Mouse (Mus musculus): ENCODE results near the gene Zfp36. TPM values are rescaled to one million over a fixed set of nuclear protein-coding genes. Genes with fewer than 3 reads are reported as not detected.

The Zfp36 gene
- total RNA-seq, 4 experiments from 2014 or later = 2.1 to 6.1 (median 3.6) TPM

GRCm38 (mm10) chr7:28384162-28384561, 4.1 kb upstream of the Zfp36 start:
- no peak for DNase-seq (ENCODE audit: low spot score in 2 of 2)

- no peak for DNase-seq (ENCODE audit: low spot score in 2 of 2)
Observed at GRCm38 (mm10) chr7:28383606-28384005, 3.6 kb upstream of the Zfp36 start.

DNA sequence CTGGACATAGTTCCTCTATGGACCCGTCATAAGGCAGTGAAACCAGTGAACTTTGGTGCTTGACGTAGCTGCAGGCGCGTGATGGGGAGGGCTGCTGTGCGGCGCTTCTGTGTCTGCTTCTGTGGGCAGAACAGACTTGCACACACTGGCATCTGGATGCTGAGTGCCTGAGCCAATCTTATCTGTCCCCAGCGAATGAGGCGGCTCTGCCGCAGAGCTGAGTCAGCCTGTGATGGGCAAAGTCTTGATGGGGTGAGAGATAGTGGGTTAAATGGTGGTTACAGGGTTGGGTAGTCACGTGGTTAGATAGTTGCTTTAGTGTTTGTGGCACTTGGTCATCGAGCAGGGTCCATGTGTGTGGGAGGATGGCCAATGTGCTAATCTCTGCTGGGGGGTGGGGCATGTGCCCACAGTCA, 2.9 kb upstream of the Zfp36 start:
- peak in 1 of 2 experiments; percentile 74 for DNase-seq (ENCODE audit: low spot score in 2 of 2)

DNA sequence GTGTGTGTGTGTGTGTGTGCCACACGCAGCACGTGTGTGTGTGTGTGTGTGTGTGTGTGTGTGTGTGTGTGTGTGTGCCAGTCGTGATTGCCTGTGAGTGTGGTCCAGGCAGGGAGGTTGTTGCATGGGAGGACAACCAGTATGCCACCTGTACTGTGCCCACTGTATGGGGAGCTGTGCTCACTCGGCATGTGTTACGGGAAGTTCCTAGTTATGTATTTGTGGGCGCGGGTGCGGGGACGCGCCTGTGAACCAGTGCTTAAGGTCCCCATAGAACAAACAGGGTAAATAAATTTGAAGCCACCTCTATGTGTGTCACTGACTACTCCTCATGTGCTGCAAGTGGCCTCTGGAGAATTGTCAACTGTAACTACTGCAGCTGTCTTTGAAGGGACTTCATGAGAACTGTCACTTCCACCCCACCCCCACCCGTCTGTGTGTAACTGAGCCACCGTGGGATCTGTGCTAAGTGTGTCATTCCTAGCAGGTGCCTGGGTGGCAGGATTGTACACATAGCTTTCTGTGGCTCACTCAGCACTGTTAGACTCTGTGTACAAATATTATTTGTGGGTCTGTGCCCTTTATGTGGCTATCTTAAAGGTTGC, 2.4 kb upstream of the Zfp36 start:
- DNase-seq (ENCODE audit: low spot score in 2 of 2) = no peak

GRCm38 (mm10) chr7:28381938-28382337, 1.9 kb upstream of the Zfp36 start:
- DNase-seq (ENCODE audit: low spot score in 2 of 2) = no peak

- no peak for DNase-seq (ENCODE audit: low spot score in 2 of 2)
Observed at GRCm38 (mm10) chr7:28381017-28381790, 1.2 kb upstream of the Zfp36 start.

DNA sequence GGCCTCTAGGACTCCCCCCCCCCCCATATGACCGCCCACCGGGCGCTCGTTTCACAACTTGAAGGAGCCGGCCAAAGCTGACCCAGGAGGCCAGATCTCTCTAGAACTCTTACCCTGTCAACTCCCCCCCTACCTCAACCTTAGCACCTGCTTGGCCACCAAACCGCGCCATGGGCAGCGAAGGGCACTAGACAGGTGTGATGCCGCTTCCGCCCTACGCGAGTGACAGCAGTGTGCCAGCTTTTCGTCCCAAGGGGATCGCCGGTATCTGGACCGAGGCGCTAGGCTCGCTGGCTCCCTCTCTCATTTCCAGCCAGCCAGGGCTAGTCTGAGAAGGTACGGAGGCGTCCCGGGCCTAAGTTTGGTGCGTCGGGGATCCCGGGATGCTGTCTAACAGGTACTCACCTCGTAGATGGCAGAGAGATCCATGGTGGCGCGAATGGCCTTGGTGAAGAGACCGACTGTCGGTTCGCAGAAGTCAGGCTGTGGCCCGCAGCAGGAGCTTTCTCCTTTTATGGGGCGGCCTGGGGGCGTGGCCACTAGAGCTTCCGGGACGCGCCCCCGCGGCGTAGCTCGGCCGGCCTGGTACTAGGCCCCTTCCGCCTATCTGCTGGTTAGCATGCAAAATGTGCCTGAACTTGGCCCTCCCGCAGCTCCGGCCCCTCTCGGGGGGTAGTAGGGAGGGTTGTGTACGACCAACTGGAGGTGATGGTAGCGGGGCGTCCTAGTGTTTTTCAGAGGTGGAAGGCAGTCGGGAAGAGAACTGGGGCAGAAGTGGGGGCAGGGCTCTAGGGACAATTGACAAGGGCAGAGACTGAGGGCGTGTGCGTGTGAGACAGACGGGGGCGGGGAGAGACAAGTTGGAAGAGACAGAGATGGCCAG, 1.0 kb downstream of the Zfp36 start:
- peak; percentile 69 to 77 for DNase-seq (ENCODE audit: low spot score in 2 of 2)

- DNase-seq (ENCODE audit: low spot score in 2 of 2) = no peak
Observed at GRCm38 (mm10) chr7:28378066-28378690, 1.9 kb downstream of the Zfp36 start.

GRCm38 (mm10) chr7:28377190-28378065, 2.6 kb downstream of the Zfp36 start:
- no peak for DNase-seq (ENCODE audit: low spot score in 2 of 2)

DNA sequence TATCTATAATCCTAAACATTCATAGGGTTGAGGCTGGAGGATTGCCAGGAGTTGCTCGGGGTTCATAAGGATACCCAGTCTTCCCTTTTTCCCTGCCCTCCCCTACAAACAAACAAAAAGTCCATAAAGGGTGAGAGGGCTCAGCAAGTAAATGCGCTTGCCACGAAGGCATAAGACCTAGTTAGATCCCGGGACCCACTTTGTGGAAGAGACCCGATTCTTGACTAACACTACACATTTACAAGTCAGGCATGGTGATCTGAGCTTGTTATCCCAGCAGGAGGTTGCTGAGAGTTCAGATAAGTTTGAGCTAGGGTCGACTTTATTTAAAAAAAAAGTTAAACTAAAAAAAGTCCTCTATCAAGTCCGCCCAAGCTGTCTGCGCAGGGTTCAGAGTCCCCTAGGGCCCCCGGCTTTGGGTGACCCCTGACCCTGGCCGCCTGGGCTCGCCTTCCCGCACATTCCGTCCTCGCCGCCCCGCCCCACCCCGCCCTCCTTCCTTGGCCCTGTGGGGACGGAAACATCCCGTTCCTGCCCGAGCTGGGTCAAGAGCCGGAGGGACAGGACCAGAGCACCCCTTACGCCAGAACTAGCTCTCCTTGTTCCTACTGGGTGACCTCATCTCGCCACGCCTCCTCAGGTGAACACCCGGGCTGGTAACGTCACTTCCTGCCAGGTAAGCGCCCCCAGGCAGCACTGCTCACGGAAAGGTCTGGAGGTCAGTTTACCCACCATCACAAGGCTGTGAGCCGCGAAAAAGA, 3.9 kb downstream of the Zfp36 start:
- DNase-seq (ENCODE audit: low spot score in 2 of 2) = no peak

DNA sequence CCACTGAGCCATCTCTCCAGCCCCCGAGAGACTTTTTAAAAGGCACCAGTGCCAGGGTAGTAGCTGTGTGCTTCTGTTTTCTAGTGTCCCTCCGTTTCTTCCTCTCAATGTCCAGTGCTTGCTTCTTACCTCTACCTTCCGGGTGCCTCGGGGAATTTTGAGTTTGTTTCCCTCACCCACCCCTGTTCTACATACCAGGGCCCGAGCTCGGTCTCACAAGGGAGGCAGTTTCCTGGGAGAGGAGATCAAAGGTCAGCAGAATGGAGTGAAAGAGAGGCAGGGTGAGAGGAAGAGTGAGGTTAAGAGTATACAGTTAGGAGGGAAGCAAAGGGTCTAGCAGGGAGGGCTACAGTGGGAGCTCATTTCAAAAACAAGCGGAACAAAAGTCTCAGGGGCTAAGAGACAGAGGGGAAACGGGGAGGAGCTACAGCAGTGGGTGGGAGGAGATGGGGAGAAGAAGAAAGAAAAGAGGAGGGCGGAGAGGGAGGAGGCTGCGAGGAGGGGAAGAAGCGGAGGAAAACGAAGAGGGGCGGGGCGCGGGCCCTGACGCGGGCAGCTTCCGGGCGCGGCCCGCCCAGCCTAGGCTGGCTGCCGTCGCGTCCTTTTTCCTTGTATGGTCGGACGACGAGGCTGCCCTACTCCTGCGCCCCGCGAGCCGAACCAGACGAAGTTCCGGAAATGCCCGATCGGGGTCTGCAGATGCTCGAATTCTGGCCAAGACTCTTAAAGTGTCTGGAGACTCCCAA, 4.7 kb downstream of the Zfp36 start:
- DNase-seq (ENCODE audit: low spot score in 2 of 2) = peak in 1 of 2 experiments; percentile 71

- DNase-seq (ENCODE audit: low spot score in 2 of 2) = no peak
Observed at GRCm38 (mm10) chr7:28374647-28375046, 5.4 kb downstream of the Zfp36 start.

- DNase-seq (ENCODE audit: low spot score in 2 of 2) = no peak
Observed at GRCm38 (mm10) chr7:28373891-28374495, 6.1 kb downstream of the Zfp36 start.

DNA sequence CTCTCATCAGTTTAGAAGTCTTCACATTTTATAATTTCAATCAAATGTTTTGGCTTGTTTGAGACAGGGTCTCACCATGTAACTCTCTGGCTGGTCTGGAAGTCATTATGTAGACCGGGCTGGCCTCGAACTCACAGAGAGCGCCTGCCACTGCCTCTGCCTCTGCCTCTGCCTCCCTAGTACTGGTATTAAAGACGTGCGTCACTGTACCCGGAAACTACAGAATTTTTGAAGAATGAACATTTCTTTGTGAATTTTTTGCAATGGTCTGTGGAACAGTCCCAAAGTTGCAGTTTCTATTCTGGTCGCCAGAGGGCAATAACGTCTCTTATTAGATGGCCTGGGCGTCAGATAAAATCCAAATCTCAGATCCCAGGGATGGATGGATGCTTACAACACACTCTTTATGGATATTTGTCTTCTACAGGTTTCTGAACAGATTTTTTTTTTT, 6.9 kb downstream of the Zfp36 start:
- DNase-seq (ENCODE audit: low spot score in 2 of 2) = peak; percentile 53 to 64

DNA sequence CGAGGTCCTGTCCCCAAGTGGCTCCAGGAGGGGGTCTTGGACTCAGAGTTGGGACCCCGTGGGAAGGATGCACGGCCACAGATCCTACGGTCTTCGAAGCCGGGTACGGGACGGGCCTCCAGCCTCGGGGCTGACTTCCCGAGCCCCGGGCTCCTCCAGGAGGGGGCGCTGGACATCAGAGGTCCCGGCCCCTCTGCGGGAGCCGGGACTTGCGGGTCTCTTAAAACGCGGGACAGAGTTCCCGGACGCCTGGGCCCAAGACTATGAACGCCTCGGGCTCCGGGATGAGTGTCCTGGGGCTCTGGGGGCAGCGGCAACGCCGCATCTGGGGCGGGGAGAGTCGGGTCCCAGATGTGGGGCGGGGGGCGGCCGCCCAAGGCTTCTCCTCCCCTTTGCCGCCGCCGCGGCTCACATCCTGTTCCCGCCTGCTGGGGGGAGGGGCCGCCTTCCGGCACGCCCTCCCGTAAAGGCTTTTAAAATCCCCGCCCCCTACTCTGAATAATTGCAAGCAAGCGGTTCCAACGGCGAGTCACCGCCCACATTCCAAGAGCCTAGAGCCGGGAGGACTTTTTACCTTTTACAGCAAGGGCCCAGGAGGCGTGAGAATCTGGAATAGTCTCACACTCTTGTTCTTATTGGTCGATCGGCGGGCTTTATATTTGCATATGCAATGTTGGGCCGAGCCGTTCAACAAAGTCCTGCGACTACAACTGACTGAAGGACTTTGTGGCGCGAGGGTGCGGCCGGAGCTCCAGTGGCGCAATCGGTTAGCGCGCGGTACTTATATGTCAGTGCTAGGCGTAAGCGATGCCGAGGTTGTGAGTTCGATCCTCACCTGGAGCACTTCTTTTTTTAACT, 7.6 kb downstream of the Zfp36 start, which contains the start of gene Plekhg2:
Gene Plekhg2 (minus strand): TSS at position 349 of the 858 bp plus-strand sequence.
- DNase-seq (ENCODE audit: low spot score in 2 of 2) = peak; percentile 93 to 98

DNA sequence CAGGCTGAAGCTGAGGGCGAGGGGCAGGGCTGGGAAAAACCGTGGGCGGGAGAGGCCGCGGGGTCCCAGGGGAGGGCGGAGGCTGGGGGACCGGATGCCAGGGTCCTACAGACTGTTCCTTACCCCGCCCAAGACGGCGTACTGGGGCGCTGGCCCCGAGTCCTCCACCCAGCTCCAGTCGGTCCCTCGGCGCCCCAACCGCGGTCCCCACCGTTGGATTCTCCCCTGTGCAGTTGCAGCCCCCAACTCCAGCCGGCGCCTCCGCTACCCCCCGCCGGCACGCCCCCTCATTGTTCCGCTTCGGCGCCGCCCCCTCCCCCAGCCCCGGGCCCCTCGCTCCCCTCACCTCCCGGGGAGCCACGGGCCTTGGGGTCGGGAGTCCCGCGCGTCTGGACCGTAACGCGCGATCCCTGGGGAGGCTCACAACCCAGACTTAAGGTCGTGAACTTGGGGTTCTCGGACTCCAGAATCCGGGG, 8.5 kb downstream of the Zfp36 start:
- peak in 1 of 2 experiments; percentile 30 for DNase-seq (ENCODE audit: low spot score in 2 of 2)

DNA sequence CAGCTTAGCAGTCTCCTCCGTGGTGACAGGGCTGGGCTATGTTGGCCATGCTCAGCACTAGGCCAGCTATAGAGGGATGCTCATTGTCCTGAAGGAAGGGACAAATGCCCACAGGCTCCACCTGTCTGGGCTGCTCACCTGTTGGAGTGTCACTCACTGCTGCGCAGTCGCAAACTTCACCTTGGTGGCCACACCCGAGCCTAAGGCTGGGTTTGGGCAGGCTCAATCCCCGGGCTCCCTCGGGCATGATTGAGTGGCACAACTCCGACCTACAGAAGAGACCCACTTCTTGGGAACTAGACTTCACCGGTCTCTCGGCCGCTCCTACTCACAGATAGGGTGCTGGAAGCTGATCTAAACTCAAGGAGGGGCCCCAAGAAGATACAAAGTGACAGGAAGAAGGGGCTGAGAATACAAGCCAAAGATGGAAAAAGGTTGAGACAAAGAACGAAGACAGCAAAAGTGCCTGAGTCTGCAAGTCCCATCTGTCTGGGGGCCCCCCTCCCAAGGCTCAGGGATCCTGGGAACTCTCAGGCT, 9.0 kb downstream of the Zfp36 start:
- no peak for DNase-seq (ENCODE audit: low spot score in 2 of 2)
